Mouse (Mus musculus) neural tube, embryonic 11.5 days (tissue): ENCODE results near the gene Cds1. TPM values are rescaled to one million over a fixed set of nuclear protein-coding genes. Genes with fewer than 3 reads are reported as not detected.

ENCODE experiments used
- ATAC-seq: fragments of 200-750 bp; cut with Nextera tagmentation; 2 replicates; pipeline ENCODE4 v1.8.0; 2017; ENCODE audit warnings: moderate number of reproducible peaks, mild to moderate bottlenecking, moderate TSS enrichment, moderate library complexity; ENCODE audit not compliant: insufficient read depth, low FRiP score, low TSS enrichment
- DNase-seq: peaks from one replicate; pipeline ENCODE4 v3.0.0-alpha.2; 2015; ENCODE audit warnings: low spot score
- H3K27ac ChIP-seq: fragments of 300-500 bp; sonication (generic); 2 replicates; pipeline ENCODE4 v1.5.1; 2014; ENCODE audit warnings: low read depth, mild to moderate bottlenecking, low read length
- H3K27me3 ChIP-seq: fragments of 300-500 bp; sonication (generic); 2 replicates; pipeline ENCODE4 v1.6.1; 2014; ENCODE audit warnings: mild to moderate bottlenecking, low read length, mixed read lengths; ENCODE audit not compliant: control insufficient read depth, insufficient read depth
- H3K36me3 ChIP-seq: fragments of 300-500 bp; sonication (generic); 2 replicates; pipeline ENCODE4 v1.6.1; 2014; ENCODE audit warnings: mild to moderate bottlenecking, low read length, moderate library complexity, mixed read lengths; ENCODE audit not compliant: control insufficient read depth, insufficient read depth
- H3K4me1 ChIP-seq: fragments of 300-500 bp; sonication (generic); 2 replicates; pipeline ENCODE4 v1.6.1; 2014; ENCODE audit warnings: low read length, mixed read lengths; ENCODE audit not compliant: control insufficient read depth, insufficient read depth
- H3K4me2 ChIP-seq: fragments of 300-500 bp; sonication (generic); 2 replicates; pipeline ENCODE4 v1.6.1; 2014; ENCODE audit warnings: low read depth, mild to moderate bottlenecking, moderate library complexity
- H3K4me3 ChIP-seq: fragments of 300-500 bp; sonication (generic); 2 replicates; pipeline ENCODE4 v1.5.1; 2014; ENCODE audit warnings: low read depth, low read length
- H3K9ac ChIP-seq: fragments of 300-500 bp; sonication (generic); 2 replicates; pipeline ENCODE4 v1.6.1; 2014; ENCODE audit warnings: mild to moderate bottlenecking, low read length
- H3K9me3 ChIP-seq: fragments of 300-500 bp; sonication (generic); 2 replicates; pipeline ENCODE4 v1.6.1; 2016; ENCODE audit warnings: low read length; ENCODE audit not compliant: control insufficient read depth
- WGBS: fragments of 180-500 bp; shearing (Covaris S2); extraction: QIAGEN DNeasy Blood & Tissue Kit; methylation state at CpG from one replicate; pipeline ENCODE4 v1.1.7; 2014; 5-methylcytosine and 5-hydroxymethylcytosine counted together
- polyA plus RNA-seq: library from polyadenylated mRNA; unstranded; fragments of >200 nt; fragmentation: Nextera tagmentation; extraction: Ambion mirVana; gene quantifications from 2 replicates; pipeline ENCODE4 v1.2.1, GENCODE M21; 2014

Gene Cds1
- polyA plus RNA-seq, 1 experiment from 2014 or later: 0.90 TPM

DNA sequence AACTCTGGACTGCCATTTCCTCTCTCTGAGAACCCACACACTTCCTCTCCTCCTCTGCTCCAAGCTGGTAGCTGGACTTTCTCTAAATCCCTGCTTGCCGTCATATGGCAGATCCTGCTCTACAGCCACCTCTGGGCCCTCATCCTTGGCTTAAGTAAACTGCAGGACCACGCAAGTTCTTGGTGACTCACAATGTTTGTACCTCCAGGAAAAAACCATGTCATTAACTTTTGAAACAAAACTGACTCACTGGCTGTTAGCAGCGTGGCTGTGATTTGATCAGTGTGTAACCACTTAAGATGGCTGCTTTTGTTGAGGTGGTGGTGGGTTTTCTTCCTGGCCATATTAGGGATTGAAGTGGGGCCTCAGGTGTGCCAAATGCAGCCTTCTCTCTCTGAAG, 19.4 kb downstream of the Cds1 start:
- Histone ChIP-seq H3K9me3 (no peaks in the 10 kb centered on the region), H3K4me2 (no peak overlapping the region), H3K9ac (no peak overlapping the region), H3K27me3 (no peaks in the 10 kb centered on the region), H3K27ac (no peak overlapping the region), H3K4me1 (no peaks in the 10 kb centered on the region), H3K4me3 (no peak overlapping the region), H3K36me3 (no peaks in the 10 kb centered on the region)
- no peak for ATAC-seq
- DNase-seq: no peak
- WGBS: 88% methylated on average over 3 of the region's 3 CpGs

DNA sequence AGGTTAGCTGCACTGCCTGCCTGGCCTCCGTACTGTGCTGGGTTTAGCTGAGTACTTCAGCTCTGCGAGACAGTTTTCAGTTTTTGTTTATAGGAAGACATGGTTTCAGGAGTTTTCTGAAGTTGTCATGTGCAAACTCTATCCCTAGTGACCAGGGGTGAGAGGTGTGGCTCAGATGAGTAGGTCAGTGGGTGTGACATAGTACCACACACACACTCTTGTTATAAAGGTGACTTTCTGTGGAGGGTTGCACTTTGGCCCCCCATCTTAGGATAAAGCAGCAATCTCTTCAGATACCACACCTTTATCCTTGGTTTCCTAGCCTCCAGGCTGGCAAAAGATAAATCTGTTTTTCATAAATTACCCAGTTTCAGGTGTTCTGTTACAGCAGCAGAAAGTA, 19.9 kb downstream of the Cds1 start:
- DNase-seq: no peak
- no peaks in the 10 kb centered on the region for H3K27me3 ChIP-seq
- no peak overlapping the region for H3K9ac ChIP-seq
- 89% methylated on average over 2 of the region's 2 CpGs for WGBS
- no peak overlapping the region for H3K4me3 ChIP-seq
- H3K36me3 ChIP-seq: no peaks in the 10 kb centered on the region
- H3K4me1 ChIP-seq: no peaks in the 10 kb centered on the region
- H3K9me3 ChIP-seq: no peaks in the 10 kb centered on the region
- H3K27ac ChIP-seq: no peak overlapping the region
- no peak for ATAC-seq
- no peak overlapping the region for H3K4me2 ChIP-seq

DNA sequence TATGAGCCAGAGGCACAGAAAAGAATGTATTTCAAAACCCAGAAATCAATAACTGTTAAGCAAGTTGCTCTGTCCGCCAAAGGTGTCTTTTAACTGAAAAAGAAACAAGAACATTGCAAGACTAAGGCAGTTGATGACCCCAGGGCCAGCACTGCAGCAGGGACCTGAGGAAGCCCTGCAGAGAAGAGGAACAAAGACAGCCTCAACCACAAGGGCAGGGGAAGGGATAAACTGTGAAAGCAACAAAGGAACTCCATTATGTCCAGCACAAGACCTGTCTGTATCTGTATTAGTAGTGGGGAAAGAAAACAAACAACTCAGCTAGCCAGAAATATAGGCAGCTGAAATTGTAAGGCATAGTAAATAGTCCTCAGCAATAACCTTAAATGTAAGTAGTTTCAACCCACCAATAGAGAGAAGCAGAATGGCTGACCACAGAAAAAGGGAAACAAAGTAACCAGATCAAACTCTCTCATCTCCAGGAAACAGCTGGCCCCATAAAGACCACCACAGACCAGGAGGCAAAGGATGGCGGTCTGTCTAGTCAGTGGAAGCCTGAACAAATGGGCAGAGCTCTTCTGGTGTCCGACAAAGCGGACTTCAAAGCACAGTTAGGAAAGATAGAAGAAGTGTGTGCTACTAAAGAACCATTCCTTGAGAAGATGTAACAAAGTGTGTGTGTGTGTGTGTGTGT, 21.1 kb downstream of the Cds1 start:
- Histone ChIP-seq H3K9me3 (no peaks in the 10 kb centered on the region), H3K4me2 (no peak overlapping the region), H3K27me3 (no peaks in the 10 kb centered on the region), H3K4me1 (no peaks in the 10 kb centered on the region), H3K27ac (no peak overlapping the region), H3K4me3 (no peak overlapping the region), H3K36me3 (no peaks in the 10 kb centered on the region), H3K9ac (no peak overlapping the region)
- DNase-seq: no peak
- no peak for ATAC-seq
- 43% methylated on average over 4 of the region's 4 CpGs for WGBS

DNA sequence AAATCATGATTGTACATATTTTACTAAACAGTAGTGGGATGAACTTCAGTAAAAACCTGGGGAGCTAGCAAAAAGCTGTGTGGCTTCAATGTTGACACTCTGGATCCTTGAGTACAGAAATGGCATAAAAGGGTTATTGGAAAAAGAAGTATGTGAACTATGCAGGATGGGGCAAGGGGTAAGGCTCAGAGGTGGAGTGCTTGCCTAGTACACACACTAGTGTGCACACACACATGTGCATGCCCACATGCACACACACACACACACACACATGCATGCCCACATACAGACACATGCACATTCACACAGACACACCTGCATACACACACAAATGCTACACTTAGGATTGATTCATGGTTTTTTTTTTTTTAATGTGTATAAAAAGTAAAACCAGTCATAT, 24.8 kb downstream of the Cds1 start:
- H3K9me3 ChIP-seq: no peaks in the 10 kb centered on the region
- no peak overlapping the region for H3K4me2 ChIP-seq
- H3K27me3 ChIP-seq: no peaks in the 10 kb centered on the region
- no peak overlapping the region for H3K4me3 ChIP-seq
- no peaks in the 10 kb centered on the region for H3K4me1 ChIP-seq
- H3K36me3 ChIP-seq: no peaks in the 10 kb centered on the region
- no peak overlapping the region for H3K9ac ChIP-seq
- H3K27ac ChIP-seq: no peak overlapping the region
- no peak for ATAC-seq
- no peak for DNase-seq

DNA sequence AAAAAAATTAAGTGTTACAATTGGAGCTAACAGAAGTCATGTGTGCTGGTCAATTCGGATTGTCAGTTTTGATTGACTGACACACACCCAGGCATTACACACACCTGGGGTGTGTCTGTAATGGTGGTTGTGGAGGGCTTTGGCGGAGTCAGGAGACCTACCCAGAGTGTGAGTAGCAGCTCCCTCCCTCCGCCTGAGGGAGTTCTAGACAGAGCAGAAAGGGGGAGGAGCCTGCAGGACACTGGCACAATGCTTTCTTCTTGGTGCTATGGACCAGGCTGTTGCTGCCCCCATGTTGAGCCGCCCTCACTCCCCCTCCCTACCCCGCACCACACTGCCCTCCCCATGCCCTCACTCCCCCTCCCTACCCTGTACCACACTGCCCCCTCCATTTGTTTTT, 25.6 kb downstream of the Cds1 start:
- no peak for DNase-seq
- ATAC-seq: no peak
- WGBS: 65% methylated on average over 5 of the region's 5 CpGs
- Histone ChIP-seq H3K9ac (no peak overlapping the region), H3K9me3 (no peaks in the 10 kb centered on the region), H3K36me3 (no peaks in the 10 kb centered on the region), H3K27ac (no peak overlapping the region), H3K4me3 (no peak overlapping the region), H3K27me3 (no peaks in the 10 kb centered on the region), H3K4me1 (no peaks in the 10 kb centered on the region), H3K4me2 (no peak overlapping the region)

DNA sequence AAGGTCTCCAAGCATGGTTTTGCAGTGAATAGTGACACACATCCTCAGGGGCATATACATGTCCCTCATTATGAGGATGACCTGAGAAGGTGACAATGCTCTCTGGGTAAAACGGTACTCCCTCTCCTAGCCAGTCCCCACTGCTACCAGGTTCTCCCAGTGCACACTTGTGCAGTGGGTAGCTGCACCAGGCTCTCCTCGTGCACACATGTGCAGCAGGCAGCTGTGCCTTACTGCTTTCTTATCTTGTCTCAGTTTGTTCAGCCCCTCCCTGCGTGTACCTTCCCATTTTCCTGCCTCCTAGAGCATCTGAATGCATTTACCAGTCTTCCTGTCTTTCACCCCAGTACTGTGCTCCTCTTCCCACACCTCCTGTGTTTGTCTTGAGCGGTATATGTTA, 27.7 kb downstream of the Cds1 start:
- H3K27ac ChIP-seq: no peak overlapping the region
- DNase-seq (no peak), ATAC-seq (no peak)
- no peaks in the 10 kb centered on the region for H3K36me3 ChIP-seq
- H3K4me2 ChIP-seq: no peak overlapping the region
- no peaks in the 10 kb centered on the region for H3K27me3 ChIP-seq
- H3K9me3 ChIP-seq: no peaks in the 10 kb centered on the region
- no peak overlapping the region for H3K4me3 ChIP-seq
- WGBS: 65% methylated on average over 4 of the region's 4 CpGs
- no peaks in the 10 kb centered on the region for H3K4me1 ChIP-seq
- no peak overlapping the region for H3K9ac ChIP-seq

DNA sequence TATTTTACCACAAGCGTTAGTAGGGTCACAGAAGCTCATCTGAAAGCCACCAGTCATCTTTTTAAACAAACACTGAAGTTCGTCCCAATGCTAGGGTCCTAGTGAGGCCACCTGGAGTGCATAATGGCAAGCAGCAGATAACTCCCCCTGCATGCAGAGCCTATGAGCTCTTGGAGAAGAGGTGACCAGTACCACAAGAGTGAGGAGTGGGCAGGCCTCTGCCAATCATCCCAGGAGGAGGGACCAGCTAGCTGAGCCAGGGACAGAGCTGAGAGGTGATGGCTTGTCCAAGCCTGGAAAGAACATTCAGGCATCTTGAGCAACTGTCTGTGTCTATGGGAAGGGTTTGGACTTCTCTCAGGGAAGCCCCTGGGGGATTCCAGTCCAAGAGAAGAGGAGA, 37.0 kb downstream of the Cds1 start:
- Histone ChIP-seq H3K9ac (no peak overlapping the region), H3K27me3 (no peaks in the 10 kb centered on the region), H3K4me1 (no peaks in the 10 kb centered on the region), H3K27ac (no peak overlapping the region), H3K9me3 (no peaks in the 10 kb centered on the region), H3K4me2 (no peak overlapping the region), H3K36me3 (no peaks in the 10 kb centered on the region), H3K4me3 (no peak overlapping the region)
- DNase-seq: no peak
- 64% methylated on average over 2 of the region's 2 CpGs for WGBS
- no peak for ATAC-seq

DNA sequence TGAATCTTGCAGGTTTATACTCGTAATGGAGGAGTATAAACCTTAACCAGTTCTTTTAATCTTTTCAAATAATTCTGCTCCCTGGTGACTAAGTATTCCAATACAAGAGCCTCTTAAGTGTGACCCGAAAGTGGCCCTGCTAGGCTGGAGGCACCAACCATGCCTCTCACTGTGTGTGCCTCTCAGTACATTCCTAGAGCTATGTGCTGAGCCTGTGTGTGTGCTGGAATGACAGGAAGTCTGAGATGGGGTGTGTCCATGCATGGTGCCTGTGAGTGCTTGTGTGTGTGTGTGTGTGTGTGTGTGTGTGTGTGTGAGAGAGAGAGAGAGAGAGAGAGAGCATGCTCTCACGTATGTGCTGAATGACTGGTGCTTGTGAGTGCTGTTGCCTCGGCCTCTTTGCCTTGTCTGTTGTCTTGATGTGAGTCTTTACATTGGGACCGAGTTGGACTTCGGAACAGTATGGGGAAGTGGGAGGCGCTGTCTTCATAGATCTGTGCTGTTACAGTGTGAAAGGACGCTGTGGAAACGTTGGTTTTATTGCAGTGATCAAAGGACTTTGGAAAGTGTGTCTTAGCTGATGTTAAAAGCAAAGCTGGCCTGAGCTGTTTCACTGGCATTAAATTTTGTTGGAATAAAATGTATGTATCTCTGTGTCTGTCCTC, 37.6 kb downstream of the Cds1 start:
- H3K4me2 ChIP-seq: no peak overlapping the region
- DNase-seq (no peak), ATAC-seq (no peak)
- no peaks in the 10 kb centered on the region for H3K4me1 ChIP-seq
- H3K27me3 ChIP-seq: no peaks in the 10 kb centered on the region
- no peak overlapping the region for H3K9ac ChIP-seq
- WGBS: 82% methylated on average over 9 of the region's 9 CpGs
- no peak overlapping the region for H3K27ac ChIP-seq
- no peaks in the 10 kb centered on the region for H3K9me3 ChIP-seq
- H3K4me3 ChIP-seq: no peak overlapping the region
- H3K36me3 ChIP-seq: no peaks in the 10 kb centered on the region
